Mouse (Mus musculus): ENCODE results near the gene Rps6kb2. TPM values are rescaled to one million over a fixed set of nuclear protein-coding genes. Genes with fewer than 3 reads are reported as not detected.
A peak's percentile ranks its signal among the peaks of the same experiment; 100 is the strongest.

Rps6kb2 gene
- polyA plus RNA-seq, 1 experiment from 2014 or later = 59.8 TPM

- Histone ChIP-seq H3K27me3 (replicated peaks; ENCODE audit: control insufficient read depth, insufficient read depth, low read length) (no peaks in the 10 kb centered on the region), H3K9me3 (ENCODE audit: control insufficient read depth, low read length) (no peaks in the 10 kb centered on the region), H3K4me2 (ENCODE audit: low read length) (no peak overlapping the region), H3K9ac (replicated peaks; ENCODE audit: low read depth, low read length) (no peak overlapping the region), H3K4me1 (replicated peaks; ENCODE audit: control insufficient read depth, insufficient read depth, low read length) (peaks cover 15% of the 10 kb centered on the region), H3K36me3 (ENCODE audit: control insufficient read depth, insufficient read depth) (peaks cover 4% of the 10 kb centered on the region), H3K4me3 (replicated peaks; ENCODE audit: low read length) (no peak overlapping the region), H3K27ac (ENCODE audit: low read length) (no peak overlapping the region)
- ATAC-seq = no peak
- 78% methylated on average over 3 of the region's 3 CpGs for WGBS
Measured at GRCm38 (mm10) chr19:4164100-4164499, 946 bp upstream of the Rps6kb2 start.

GRCm38 (mm10) chr19:4163543-4163887 is 361 bp upstream of the Rps6kb2 start:
- Histone ChIP-seq H3K27ac (ENCODE audit: low read length) (peak overlapping the region; percentile 77), H3K9ac (replicated peaks; ENCODE audit: low read depth, low read length) (peak overlapping the region; percentile 56), H3K36me3 (ENCODE audit: control insufficient read depth, insufficient read depth) (peaks cover 10% of the 10 kb centered on the region), H3K4me1 (replicated peaks; ENCODE audit: control insufficient read depth, insufficient read depth, low read length) (peaks cover 15% of the 10 kb centered on the region), H3K27me3 (replicated peaks; ENCODE audit: control insufficient read depth, insufficient read depth, low read length) (no peaks in the 10 kb centered on the region), H3K4me2 (ENCODE audit: low read length) (peak overlapping the region; percentile 59), H3K9me3 (ENCODE audit: control insufficient read depth, low read length) (no peaks in the 10 kb centered on the region), H3K4me3 (replicated peaks; ENCODE audit: low read length) (peak overlapping the region; percentile 66)
- ATAC-seq = peak; percentile 30; the same call in 1 of the 2 replicates
- 30% methylated on average over 4 of the region's 4 CpGs for WGBS

- Histone ChIP-seq H3K4me2 (ENCODE audit: low read length) (no peak overlapping the region), H3K4me1 (replicated peaks; ENCODE audit: control insufficient read depth, insufficient read depth, low read length) (peaks cover 15% of the 10 kb centered on the region), H3K36me3 (ENCODE audit: control insufficient read depth, insufficient read depth) (peaks cover 18% of the 10 kb centered on the region), H3K27me3 (replicated peaks; ENCODE audit: control insufficient read depth, insufficient read depth, low read length) (no peaks in the 10 kb centered on the region), H3K9ac (replicated peaks; ENCODE audit: low read depth, low read length) (no peak overlapping the region), H3K4me3 (replicated peaks; ENCODE audit: low read length) (no peak overlapping the region), H3K27ac (ENCODE audit: low read length) (no peak overlapping the region), H3K9me3 (ENCODE audit: control insufficient read depth, low read length) (no peaks in the 10 kb centered on the region)
- no peak for ATAC-seq
- 96% methylated on average over 8 of the region's 8 CpGs for WGBS
Measured at GRCm38 (mm10) chr19:4159049-4159448, 4.1 kb downstream of the Rps6kb2 start.

- peaks cover 18% of the 10 kb centered on the region for H3K36me3 ChIP-seq (ENCODE audit: control insufficient read depth, insufficient read depth)
- H3K27ac ChIP-seq (ENCODE audit: low read length) = no peak overlapping the region
- WGBS = 85% methylated on average over 12 of the region's 12 CpGs
- H3K4me2 ChIP-seq (ENCODE audit: low read length) = no peak overlapping the region
- no peak overlapping the region for H3K4me3 ChIP-seq (replicated peaks; ENCODE audit: low read length)
- H3K4me1 ChIP-seq (replicated peaks; ENCODE audit: control insufficient read depth, insufficient read depth, low read length) = peaks cover under 1% of the 10 kb centered on the region
- no peak for ATAC-seq
- H3K9me3 ChIP-seq (ENCODE audit: control insufficient read depth, low read length) = no peaks in the 10 kb centered on the region
- H3K27me3 ChIP-seq (replicated peaks; ENCODE audit: control insufficient read depth, insufficient read depth, low read length) = no peaks in the 10 kb centered on the region
- no peak overlapping the region for H3K9ac ChIP-seq (replicated peaks; ENCODE audit: low read depth, low read length)
Measured at GRCm38 (mm10) chr19:4156771-4157170, 6.4 kb downstream of the Rps6kb2 start.

- no peaks in the 10 kb centered on the region for H3K9me3 ChIP-seq (ENCODE audit: control insufficient read depth, low read length)
- ATAC-seq = no peak
- no peak overlapping the region for H3K27ac ChIP-seq (ENCODE audit: low read length)
- H3K9ac ChIP-seq (replicated peaks; ENCODE audit: low read depth, low read length) = no peak overlapping the region
- peaks cover 21% of the 10 kb centered on the region for H3K36me3 ChIP-seq (ENCODE audit: control insufficient read depth, insufficient read depth)
- H3K4me1 ChIP-seq (replicated peaks; ENCODE audit: control insufficient read depth, insufficient read depth, low read length) = no peaks in the 10 kb centered on the region
- no peaks in the 10 kb centered on the region for H3K27me3 ChIP-seq (replicated peaks; ENCODE audit: control insufficient read depth, insufficient read depth, low read length)
- WGBS = 69% methylated on average over 20 of the region's 20 CpGs
- no peak overlapping the region for H3K4me3 ChIP-seq (replicated peaks; ENCODE audit: low read length)
- no peak overlapping the region for H3K4me2 ChIP-seq (ENCODE audit: low read length)
Measured at GRCm38 (mm10) chr19:4156073-4156579, 7.0 kb downstream of the Rps6kb2 start.

GRCm38 (mm10) chr19:4155223-4156072 is 7.7 kb downstream of the Rps6kb2 start:
- Histone ChIP-seq H3K27me3 (replicated peaks; ENCODE audit: control insufficient read depth, insufficient read depth, low read length) (no peaks in the 10 kb centered on the region), H3K36me3 (ENCODE audit: control insufficient read depth, insufficient read depth) (peaks cover 24% of the 10 kb centered on the region)
- WGBS = 70% methylated on average over 6 of the region's 6 CpGs

GRCm38 (mm10) chr19:4154437-4155222 is 8.5 kb downstream of the Rps6kb2 start:
- Histone ChIP-seq H3K9ac (replicated peaks; ENCODE audit: low read depth, low read length) (no peak overlapping the region), H3K27ac (ENCODE audit: low read length) (no peak overlapping the region), H3K36me3 (ENCODE audit: control insufficient read depth, insufficient read depth) (peaks cover 24% of the 10 kb centered on the region), H3K4me1 (replicated peaks; ENCODE audit: control insufficient read depth, insufficient read depth, low read length) (peaks cover 7% of the 10 kb centered on the region), H3K9me3 (ENCODE audit: control insufficient read depth, low read length) (no peaks in the 10 kb centered on the region), H3K4me3 (replicated peaks; ENCODE audit: low read length) (no peak overlapping the region), H3K4me2 (ENCODE audit: low read length) (no peak overlapping the region), H3K27me3 (replicated peaks; ENCODE audit: control insufficient read depth, insufficient read depth, low read length) (no peaks in the 10 kb centered on the region)
- ATAC-seq = no peak
- 85% methylated on average over 13 of the region's 13 CpGs for WGBS

More at GRCm38 (mm10) chr19:4155223-4156072, 7.7 kb downstream of the Rps6kb2 start:
- H3K9me3 ChIP-seq (ENCODE audit: control insufficient read depth, low read length) = no peaks in the 10 kb centered on the region
- H3K4me3 ChIP-seq (replicated peaks; ENCODE audit: low read length) = no peak overlapping the region
- no peak for ATAC-seq
- no peaks in the 10 kb centered on the region for H3K4me1 ChIP-seq (replicated peaks; ENCODE audit: control insufficient read depth, insufficient read depth, low read length)
- no peak overlapping the region for H3K9ac ChIP-seq (replicated peaks; ENCODE audit: low read depth, low read length)
- no peak overlapping the region for H3K27ac ChIP-seq (ENCODE audit: low read length)
- H3K4me2 ChIP-seq (ENCODE audit: low read length) = no peak overlapping the region

- peaks cover 12% of the 10 kb centered on the region for H3K36me3 ChIP-seq (ENCODE audit: control insufficient read depth, insufficient read depth)
- H3K27me3 ChIP-seq (replicated peaks; ENCODE audit: control insufficient read depth, insufficient read depth, low read length) = no peaks in the 10 kb centered on the region
- no peak for ATAC-seq
- H3K4me2 ChIP-seq (ENCODE audit: low read length) = no peak within 1 kb of the TSS
- H3K9ac ChIP-seq (replicated peaks; ENCODE audit: low read depth, low read length) = no peak within 1 kb of the TSS
- H3K4me3 ChIP-seq (replicated peaks; ENCODE audit: low read length) = no peak within 1 kb of the TSS
- H3K27ac ChIP-seq (ENCODE audit: low read length) = no peak within 1 kb of the TSS
- WGBS = 81% methylated on average over 11 of the region's 11 CpGs
- peaks cover 15% of the 10 kb centered on the region for H3K4me1 ChIP-seq (replicated peaks; ENCODE audit: control insufficient read depth, insufficient read depth, low read length)
- no peaks in the 10 kb centered on the region for H3K9me3 ChIP-seq (ENCODE audit: control insufficient read depth, low read length)
Measured at GRCm38 (mm10) chr19:4153232-4153654, 9.9 kb downstream of the Rps6kb2 start, which contains the start of gene Ptprcap. TSS of gene Ptprcap (plus strand) at chr19:4153604.
